Mouse (Mus musculus): Measurements from ENCODE around the gene Bpnt1. TPM values are rescaled to one million over a fixed set of nuclear protein-coding genes. Genes with fewer than 3 reads are reported as not detected.

Bpnt1 gene
- total and polyA plus RNA-seq, 2 experiments from 2014 or later: 64.9 to 78.2 TPM

DNA sequence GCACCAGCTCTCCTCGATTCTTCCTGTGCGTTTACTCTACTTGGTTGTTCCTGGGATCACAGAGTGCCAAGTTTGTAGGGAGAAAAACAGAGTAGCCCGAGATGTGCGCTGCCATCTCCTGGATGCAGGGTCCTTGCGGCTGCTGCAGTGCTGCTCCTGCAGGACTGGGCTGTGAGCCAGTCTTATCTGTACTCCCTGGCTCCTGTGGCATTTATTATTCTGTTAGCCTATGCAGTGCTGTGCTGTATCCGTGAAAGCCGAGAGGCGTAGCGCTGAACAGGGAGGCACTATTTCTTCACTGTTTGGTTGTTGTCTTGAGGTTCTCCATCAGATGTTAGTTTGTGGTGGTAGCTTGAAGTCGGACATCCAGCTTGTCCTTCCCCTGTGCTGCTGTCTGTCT is 74.0 kb downstream of the Bpnt1 start:
- TF ChIP-seq CTCF (IDR thresholded peaks at IDR 0.05): no peak
- DNase-seq (ENCODE audit: low spot score) (no peak), ATAC-seq (ENCODE audit: low FRiP score) (no peak)
- no peaks in the 10 kb centered on the region for H3K4me1 ChIP-seq (ENCODE audit: insufficient read depth, low read length)
- H3K9ac ChIP-seq (replicated peaks; ENCODE audit: low read length, poor library complexity, severe bottlenecking): no peak overlapping the region
- H3K36me3 ChIP-seq (ENCODE audit: insufficient read depth, low read length): peaks cover 50% of the 10 kb centered on the region
- no peak overlapping the region for H3K27ac ChIP-seq (ENCODE audit: low read depth, low read length)
- H3K9me3 ChIP-seq (ENCODE audit: low read length): no peaks in the 10 kb centered on the region
- WGBS: 86% methylated on average over 10 of the region's 10 CpGs
- no peak overlapping the region for H3K4me3 ChIP-seq (ENCODE audit: low read depth, low read length)
- H3K4me2 ChIP-seq (ENCODE audit: low read depth, low read length, poor library complexity, severe bottlenecking): no peak overlapping the region
- H3K27me3 ChIP-seq (ENCODE audit: insufficient read depth, low read length): no peaks in the 10 kb centered on the region

MicroRNA genes within 50 kb of the gene (microRNA counts, 519-probe panel; counts per million panel counts)
- microRNA mmu-miR-194: 2,067 counts per million, percentile 65 among the panel's probes with 10 or more counts

Small RNAs within 50 kb of the gene (microRNA-seq; reads per million reads assigned to microRNA genes)
- gene Mir194-1 (ENCODE audit: borderline number of aligned reads) (2.0 reads per million), gene Mir215 (ENCODE audit: borderline number of aligned reads) (1.7 reads per million)

Other genes with a start within 250 kb of the Bpnt1 start
- gene Rab3gap2, start 128.0 kb upstream of the Bpnt1 start, total RNA-seq (2014; rRNA removed): 29.8 and 32.0 TPM in 2 replicates
- gene Rab3gap2, start 128.0 kb upstream of the Bpnt1 start, polyA plus RNA-seq (2015; fragmentation: Nextera tagmentation; extraction: Ambion mirVana): 19.3 and 20.2 TPM in 2 replicates
- 37.1 and 40.5 TPM in 2 replicates for gene Iars2, start 2.8 kb upstream of the Bpnt1 start, total RNA-seq (2014; rRNA removed)
- 15.9 TPM in 2 replicates for gene Iars2, start 2.8 kb upstream of the Bpnt1 start, polyA plus RNA-seq (2015; fragmentation: Nextera tagmentation; extraction: Ambion mirVana)
- gene Eprs, start 30.9 kb downstream of the Bpnt1 start, total RNA-seq (2014; rRNA removed): 71.7 and 94.7 TPM in 2 replicates
- gene Eprs, start 30.9 kb downstream of the Bpnt1 start, polyA plus RNA-seq (2015; fragmentation: Nextera tagmentation; extraction: Ambion mirVana): 109 and 119 TPM in 2 replicates
- gene Slc30a10, start 122.7 kb downstream of the Bpnt1 start, total RNA-seq (2014; rRNA removed): 19.1 and 21.9 TPM in 2 replicates
- gene Slc30a10, start 122.7 kb downstream of the Bpnt1 start, polyA plus RNA-seq (2015; fragmentation: Nextera tagmentation; extraction: Ambion mirVana): 6.6 and 6.8 TPM in 2 replicates

Measured in midbrain, postnatal 0 days (tissue).